Mouse (Mus musculus) colon, adult 2 months (tissue): ENCODE results near the gene Lamtor2. TPM values are rescaled to one million over a fixed set of nuclear protein-coding genes. Genes with fewer than 3 reads are reported as not detected.

ENCODE experiments used
- polyA plus RNA-seq: library from polyadenylated mRNA; depleted of rRNA; stranded (reverse); fragments of >200 nt; gene quantifications from 2 replicates; pipeline ENCODE4 v1.2.3, GENCODE M21; 2012; rRNA removed

Lamtor2 gene
- 210 and 235 TPM in 2 replicates for polyA plus RNA-seq

GRCm38 (mm10) chr3:88552676-88553524 is at the start of gene Lamtor2:
Gene Lamtor2, minus strand, starts transcription at chr3:88553074.

GRCm38 (mm10) chr3:88575540-88575939 is 22.7 kb upstream of the Lamtor2 start, which contains the start of gene Ssr2:
Gene Ssr2, plus strand, starts transcription at chr3:88575876.

GRCm38 (mm10) chr3:88553525-88553879 is 628 bp upstream of the Lamtor2 start, which contains the start of gene Ubqln4:
Gene Ubqln4, plus strand, starts transcription at chr3:88553758.

GRCm38 (mm10) chr3:88548180-88548917 is 4.5 kb downstream of the Lamtor2 start, which contains the start of gene Rab25:
Gene Rab25, minus strand, starts transcription at chr3:88548300.

GRCm38 (mm10) chr3:88532299-88532674 is 20.6 kb downstream of the Lamtor2 start, which contains the start of gene Mex3a:
Gene Mex3a, plus strand, starts transcription at chr3:88532395.

GRCm38 (mm10) chr3:88509692-88510420 is 43.0 kb downstream of the Lamtor2 start, which contains the start of gene Lmna:
Gene Lmna, minus strand, starts transcription at chr3:88509956.

Other genes with a start within 250 kb of the Lamtor2 start
- gene Glmp, start 228.1 kb downstream of the Lamtor2 start, polyA plus RNA-seq, result 181 and 206 TPM in 2 replicates
- 44.3 and 54.6 TPM in 2 replicates for gene Tmem79, start 216.9 kb downstream of the Lamtor2 start, polyA plus RNA-seq
- gene Smg5, start 216.8 kb downstream of the Lamtor2 start, polyA plus RNA-seq, result 65.8 and 68.6 TPM in 2 replicates
- gene Paqr6, start 188.5 kb downstream of the Lamtor2 start, polyA plus RNA-seq, result 6.7 and 9.3 TPM in 2 replicates
- gene Bglap3, start 180.3 kb downstream of the Lamtor2 start, polyA plus RNA-seq, result 9.1 and 12.0 TPM in 2 replicates
- gene Bglap2, start 174.4 kb downstream of the Lamtor2 start, polyA plus RNA-seq, result 2.9 and 4.4 TPM in 2 replicates
- 2.7 and 6.8 TPM in 2 replicates for gene Bglap, start 168.6 kb downstream of the Lamtor2 start, polyA plus RNA-seq
- gene Pmf1, start 142.7 kb downstream of the Lamtor2 start, polyA plus RNA-seq, result 57.9 and 63.7 TPM in 2 replicates
- 19.2 and 26.3 TPM in 2 replicates for gene Slc25a44, start 127.9 kb downstream of the Lamtor2 start, polyA plus RNA-seq
- gene Sema4a, start 91.9 kb downstream of the Lamtor2 start, polyA plus RNA-seq, result 233 and 295 TPM in 2 replicates
- gene Lmna, start 43.1 kb downstream of the Lamtor2 start, polyA plus RNA-seq, result 812 and 822 TPM in 2 replicates
- gene Mex3a, start 20.7 kb downstream of the Lamtor2 start, polyA plus RNA-seq, result 1.0 and 1.1 TPM in 2 replicates
- gene Rab25, start 4.8 kb downstream of the Lamtor2 start, polyA plus RNA-seq, result 407 and 425 TPM in 2 replicates
- gene Ubqln4, start 684 bp upstream of the Lamtor2 start, polyA plus RNA-seq, result 52.6 and 60.7 TPM in 2 replicates
- 178 and 186 TPM in 2 replicates for gene Ssr2, start 22.8 kb upstream of the Lamtor2 start, polyA plus RNA-seq
- 67.5 and 68.7 TPM in 2 replicates for gene Arhgef2, start 52.9 kb upstream of the Lamtor2 start, polyA plus RNA-seq
- gene Rxfp4, start 100.1 kb upstream of the Lamtor2 start, polyA plus RNA-seq, result 0.21 and 0.41 TPM in 2 replicates
- gene Khdc4, start 132.7 kb upstream of the Lamtor2 start, polyA plus RNA-seq, result 51.3 and 58.9 TPM in 2 replicates
- 45.6 and 48.8 TPM in 2 replicates for gene Rit1, start 163.8 kb upstream of the Lamtor2 start, polyA plus RNA-seq
- gene Syt11, start 222.1 kb upstream of the Lamtor2 start, polyA plus RNA-seq, result 5.8 and 6.2 TPM in 2 replicates